Mouse (Mus musculus) spleen, adult 2 months (tissue): ENCODE measurements around the gene Gucy2e.

Experiments used
- CTCF ChIP-seq: fragments of 200-500 bp; IDR thresholded peaks from 2 replicates; pipeline ENCODE4 v1.5.1; 2011; ENCODE audit warnings: mild to moderate bottlenecking, inconsistent platforms; ENCODE audit not compliant: insufficient read depth, insufficient read length, insufficient replicate concordance; ENCODE audit errors: extremely low read depth
- POLR2A ChIP-seq: fragments of 200-500 bp; IDR thresholded peaks from 2 replicates; pipeline ENCODE4 v1.6.1; 2011; ENCODE audit warnings: low read depth, low read length, inconsistent platforms

- TF ChIP-seq POLR2A, result no peak
- TF ChIP-seq CTCF, result no peak
Observed at GRCm38 (mm10) chr11:69253131-69253530, 16.3 kb upstream of the Gucy2e start.
